Mouse (Mus musculus) heart, embryonic 14.5 days (tissue): ENCODE results near the gene Znhit3. TPM values are rescaled to one million over a fixed set of nuclear protein-coding genes. Genes with fewer than 3 reads are reported as not detected.

Experiments used
- ATAC-seq: fragments of 200-750 bp; cut with Nextera tagmentation; 2 replicates; pipeline ENCODE4 v1.8.0; 2017; ENCODE audit warnings: low read depth, moderate TSS enrichment; ENCODE audit not compliant: insufficient number of reproducible peaks, insufficient read depth, low FRiP score
- H3K27ac ChIP-seq, 2 experiments: fragments of 200-500 bp in 1 of 2; fragments of 300-500 bp in 1 of 2; sonication (generic) in 1 of 2; replicated peaks in 1 of 2; 2 replicates each; pipeline ENCODE4 v1.5.1; 2012 to 2014; ENCODE audit warnings: low read depth in 2 of 2, low read length in 2 of 2, control low read depth in 1 of 2, mild to moderate bottlenecking in 1 of 2, mixed read lengths in 1 of 2; ENCODE audit not compliant: control insufficient read depth in 1 of 2, insufficient read depth in 1 of 2
- H3K27me3 ChIP-seq: fragments of 300-500 bp; sonication (generic); 2 replicates; pipeline ENCODE4 v1.6.1; 2014; ENCODE audit warnings: mild to moderate bottlenecking, low read length, control low read depth; ENCODE audit not compliant: control insufficient read depth, insufficient read depth
- H3K36me3 ChIP-seq: fragments of 300-500 bp; sonication (generic); 2 replicates; pipeline ENCODE4 v1.6.1; 2014; ENCODE audit warnings: mild to moderate bottlenecking, control low read depth, low read length, mixed read lengths; ENCODE audit not compliant: control insufficient read depth, insufficient read depth
- H3K4me1 ChIP-seq, 2 experiments: fragments of 200-500 bp in 1 of 2; fragments of 300-500 bp in 1 of 2; sonication (generic) in 1 of 2; 2 replicates each; pipeline ENCODE4 v1.6.1; 2012 to 2014; ENCODE audit warnings: low read length in 2 of 2, control low read depth in 1 of 2, mixed read lengths in 1 of 2; ENCODE audit not compliant: control insufficient read depth in 2 of 2, insufficient read depth in 2 of 2
- H3K4me2 ChIP-seq: fragments of 300-500 bp; sonication (generic); 2 replicates; pipeline ENCODE4 v1.6.1; 2014; ENCODE audit warnings: mild to moderate bottlenecking, low read length
- H3K4me3 ChIP-seq, 2 experiments: fragments of 200-500 bp in 1 of 2; fragments of 300-500 bp in 1 of 2; sonication (generic) in 1 of 2; 2 replicates each; pipeline ENCODE4 v1.5.1; 2012 to 2014; ENCODE audit warnings: low read length in 2 of 2, mild to moderate bottlenecking in 2 of 2, control low read depth in 1 of 2, low read depth in 1 of 2, moderate library complexity in 1 of 2; ENCODE audit not compliant: control insufficient read depth in 1 of 2, insufficient read depth in 1 of 2
- H3K9ac ChIP-seq: fragments of 300-500 bp; sonication (generic); 2 replicates; pipeline ENCODE4 v1.6.1; 2014; ENCODE audit warnings: mild to moderate bottlenecking, low read length
- H3K9me3 ChIP-seq: fragments of 300-500 bp; sonication (generic); 2 replicates; pipeline ENCODE4 v1.6.1; 2016; ENCODE audit warnings: low read length, control low read depth; ENCODE audit not compliant: control insufficient read depth
- WGBS: fragments of 180-500 bp; shearing (Covaris S2); extraction: QIAGEN DNeasy Blood & Tissue Kit; methylation state at CpG from one replicate; pipeline ENCODE4 v1.1.7; 2014; 5-methylcytosine and 5-hydroxymethylcytosine counted together
- polyA plus RNA-seq: library from polyadenylated mRNA; unstranded; fragments of >200 nt; fragmentation: Nextera tagmentation; extraction: Ambion mirVana; gene quantifications from 2 replicates; pipeline ENCODE4 v1.2.1, GENCODE M21; 2014

Gene Znhit3
- polyA plus RNA-seq, 1 experiment from 2014 or later = 42.6 TPM

- WGBS = 77% methylated on average over 8 of the region's 8 CpGs
- ATAC-seq = no peak
- Histone ChIP-seq H3K4me1 (0 out of 4 replicates have a peak, but pooled peaks cover 0 to 3% of the 10 kb centered on the region in 2 experiments), H3K36me3 (no peaks in the 10 kb centered on the region), H3K9ac (no peak overlapping the region), H3K27ac (no peak overlapping the region), H3K9me3 (no peaks in the 10 kb centered on the region), H3K27me3 (no peaks in the 10 kb centered on the region), H3K4me3 (no peak overlapping the region), H3K4me2 (no peak overlapping the region)
Observed at GRCm38 (mm10) chr11:84920981-84921380, 4.8 kb upstream of the Znhit3 start.

- 45% methylated on average over 7 of the region's 7 CpGs for WGBS
Observed at GRCm38 (mm10) chr11:84919951-84920350, 3.8 kb upstream of the Znhit3 start.

GRCm38 (mm10) chr11:84919276-84919675, 3.1 kb upstream of the Znhit3 start:
- no peak overlapping the region for H3K9ac ChIP-seq
- no peaks in the 10 kb centered on the region for H3K27me3 ChIP-seq
- H3K4me2 ChIP-seq = no peak overlapping the region
- H3K36me3 ChIP-seq = no peaks in the 10 kb centered on the region
- peaks cover 0 to 8% of the 10 kb centered on the region in 2 experiments; a peak in 1 of 4 replicates for H3K4me1 ChIP-seq
- ATAC-seq = no peak
- 41% methylated on average over 3 of the region's 3 CpGs for WGBS
- no peak overlapping the region for H3K4me3 ChIP-seq
- no peaks in the 10 kb centered on the region for H3K9me3 ChIP-seq
- no peak overlapping the region for H3K27ac ChIP-seq

More at GRCm38 (mm10) chr11:84919951-84920350, 3.8 kb upstream of the Znhit3 start:
- ATAC-seq = no peak
- no peaks in the 10 kb centered on the region for H3K27me3 ChIP-seq
- no peaks in the 10 kb centered on the region for H3K36me3 ChIP-seq
- H3K4me2 ChIP-seq = no peak overlapping the region
- H3K27ac ChIP-seq = no peak overlapping the region; a peak in 1 of 4 replicates
- H3K4me1 ChIP-seq = peaks cover 0 to 8% of the 10 kb centered on the region in 2 experiments; a peak in 1 of 4 replicates
- H3K9me3 ChIP-seq = no peaks in the 10 kb centered on the region
- H3K9ac ChIP-seq = no peak overlapping the region
- no peak overlapping the region for H3K4me3 ChIP-seq

DNA sequence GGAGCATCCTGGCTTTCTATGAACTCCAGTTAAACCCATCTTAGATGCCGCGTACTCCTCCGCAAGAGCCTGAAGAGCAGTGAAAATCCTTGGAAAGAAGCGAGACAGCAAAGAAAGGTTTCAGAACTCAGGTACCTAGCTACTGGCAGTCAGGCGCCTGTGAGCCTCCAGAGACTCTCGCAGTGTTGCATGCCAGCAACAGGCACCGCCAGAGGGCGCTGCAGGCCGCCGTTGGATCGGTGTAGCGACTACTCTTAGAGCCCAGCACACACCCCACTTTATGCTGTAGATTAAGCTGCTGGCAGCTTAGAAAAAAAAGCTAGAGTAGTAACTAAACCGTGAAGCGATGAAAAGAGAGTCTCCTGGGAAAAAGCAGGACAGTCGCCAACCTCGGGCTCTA, 2.3 kb upstream of the Znhit3 start:
- peaks cover 0 to 8% of the 10 kb centered on the region in 2 experiments; a peak in 1 of 4 replicates for H3K4me1 ChIP-seq
- H3K27ac ChIP-seq = no peak overlapping the region
- no peaks in the 10 kb centered on the region for H3K27me3 ChIP-seq
- no peaks in the 10 kb centered on the region for H3K9me3 ChIP-seq
- ATAC-seq = no peak
- peaks cover 5% of the 10 kb centered on the region for H3K36me3 ChIP-seq
- WGBS = 5% methylated on average over 16 of the region's 16 CpGs
- H3K9ac ChIP-seq = 0 out of 2 replicates have a peak overlapping the region, but pooled peaks have one; percentile 4
- H3K4me3 ChIP-seq = no peak overlapping the region
- H3K4me2 ChIP-seq = peak overlapping the region; percentile 28; the same call in 1 of the 2 replicates

DNA sequence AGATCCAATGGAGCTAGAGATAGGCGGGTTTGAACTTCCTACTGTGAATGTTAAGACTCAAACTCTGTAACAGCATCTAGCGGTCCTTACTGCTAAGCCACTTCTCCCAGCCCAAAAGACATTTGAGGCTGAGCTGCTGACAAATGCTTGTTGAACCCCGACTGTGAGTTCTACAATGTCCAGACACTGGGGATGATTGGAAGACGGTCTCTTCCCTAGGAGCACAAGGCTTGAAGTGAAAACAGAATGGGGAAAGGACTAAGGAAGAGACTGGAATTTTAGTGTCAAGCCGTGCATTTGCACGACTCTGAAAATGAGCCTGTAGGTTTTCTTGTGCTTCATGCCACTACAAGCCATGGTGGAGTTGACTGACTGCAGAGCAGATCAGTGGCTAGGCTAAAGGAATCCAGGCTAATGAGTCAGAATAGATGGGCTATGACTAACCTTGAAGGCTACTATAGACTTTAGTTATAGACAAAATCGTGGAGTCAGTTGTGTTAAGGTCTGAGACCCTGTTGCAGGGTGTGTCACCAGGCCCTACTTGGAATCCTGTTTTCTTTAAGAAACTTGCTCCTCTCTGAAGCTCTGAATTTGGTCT, 636 bp upstream of the Znhit3 start:
- ATAC-seq = no peak
- Histone ChIP-seq H3K36me3 (peaks cover 21% of the 10 kb centered on the region), H3K27me3 (no peaks in the 10 kb centered on the region), H3K4me3 (peak overlapping the region; percentile 83 to 100), H3K4me1 (peaks cover 0 to 8% of the 10 kb centered on the region in 2 experiments; a peak in 1 of 4 replicates), H3K9ac (peak overlapping the region; percentile 86), H3K9me3 (no peaks in the 10 kb centered on the region), H3K27ac (no peak overlapping the region), H3K4me2 (peak overlapping the region; percentile 74)
- 52% methylated on average over 7 of the region's 7 CpGs for WGBS

DNA sequence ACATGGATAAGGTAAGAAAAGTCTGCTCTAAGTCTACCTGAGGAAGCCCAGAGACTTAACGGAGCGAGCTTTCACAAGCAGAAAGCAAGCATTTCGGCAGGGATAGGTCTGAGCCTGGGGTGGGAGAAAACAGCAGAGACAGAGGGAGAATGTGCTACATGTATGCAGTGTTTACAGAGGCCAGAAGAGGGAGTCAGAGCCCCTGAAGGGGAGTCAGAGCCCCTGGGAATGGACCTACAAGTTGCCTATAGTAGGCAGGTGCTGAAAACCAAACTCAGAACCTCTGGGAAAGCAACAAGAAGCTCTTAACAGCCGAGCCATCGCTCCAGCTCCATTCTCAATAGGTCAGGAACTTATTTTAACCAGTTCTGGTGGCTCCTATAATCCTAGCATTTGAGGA, 1.5 kb downstream of the Znhit3 start:
- H3K36me3 ChIP-seq = peaks cover 42% of the 10 kb centered on the region
- peaks cover 0 to 8% of the 10 kb centered on the region in 2 experiments; a peak in 1 of 4 replicates for H3K4me1 ChIP-seq
- no peak for ATAC-seq
- no peaks in the 10 kb centered on the region for H3K27me3 ChIP-seq
- 74% methylated on average over 5 of the region's 5 CpGs for WGBS
- H3K27ac ChIP-seq = no peak overlapping the region
- no peak overlapping the region for H3K9ac ChIP-seq
- H3K4me2 ChIP-seq = no peak overlapping the region
- no peaks in the 10 kb centered on the region for H3K9me3 ChIP-seq
- no peak overlapping the region for H3K4me3 ChIP-seq

- Histone ChIP-seq H3K27ac (no peak overlapping the region), H3K4me3 (no peak overlapping the region), H3K9ac (no peak overlapping the region), H3K9me3 (no peaks in the 10 kb centered on the region), H3K36me3 (peaks cover 84% of the 10 kb centered on the region), H3K27me3 (no peaks in the 10 kb centered on the region), H3K4me1 (peaks cover 0 to 4% of the 10 kb centered on the region in 2 experiments; a peak in 1 of 4 replicates), H3K4me2 (no peak overlapping the region)
- WGBS = 86% methylated on average over 4 of the region's 4 CpGs
- no peak for ATAC-seq
Observed at GRCm38 (mm10) chr11:84910411-84910810, 5.8 kb downstream of the Znhit3 start.

DNA sequence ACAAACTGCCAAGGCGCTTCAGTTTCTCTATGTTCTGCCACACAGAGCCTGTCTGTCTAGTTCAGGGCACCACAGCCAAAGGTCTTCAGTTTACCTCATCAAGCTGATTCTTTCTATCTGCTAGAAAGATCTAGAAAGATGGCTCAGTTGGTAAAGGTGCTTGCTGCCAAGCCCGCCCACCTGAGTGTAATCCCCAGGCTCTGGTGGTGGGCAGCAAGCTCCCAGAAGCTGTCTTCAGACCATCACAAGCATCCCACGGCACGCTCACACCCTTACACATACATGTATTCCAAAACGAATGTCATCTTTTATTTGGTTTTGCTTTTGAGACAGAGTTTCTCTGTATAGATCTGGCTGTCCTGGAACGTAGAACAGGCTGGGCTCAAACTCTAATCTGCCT, 7.7 kb downstream of the Znhit3 start:
- no peak for ATAC-seq
- no peak overlapping the region for H3K4me3 ChIP-seq
- no peaks in the 10 kb centered on the region for H3K9me3 ChIP-seq
- no peak overlapping the region for H3K27ac ChIP-seq
- H3K4me2 ChIP-seq = no peak overlapping the region
- H3K9ac ChIP-seq = no peak overlapping the region
- no peaks in the 10 kb centered on the region for H3K27me3 ChIP-seq
- WGBS = 91% methylated on average over 6 of the region's 6 CpGs
- H3K36me3 ChIP-seq = peaks cover 99% of the 10 kb centered on the region
- H3K4me1 ChIP-seq = no peaks in the 10 kb centered on the region
